Mouse (Mus musculus): ENCODE measurements around the gene Arhgef10l. TPM values are rescaled to one million over a fixed set of nuclear protein-coding genes. Genes with fewer than 3 reads are reported as not detected.
"Not testable (repeated sequence)": the region's sequence is repeated elsewhere in the genome, so short reads cannot be mapped to it uniquely, and the experiment has no call there.

The Arhgef10l gene
- polyA plus RNA-seq, 1 experiment from 2014 or later = 24.6 TPM

DNA sequence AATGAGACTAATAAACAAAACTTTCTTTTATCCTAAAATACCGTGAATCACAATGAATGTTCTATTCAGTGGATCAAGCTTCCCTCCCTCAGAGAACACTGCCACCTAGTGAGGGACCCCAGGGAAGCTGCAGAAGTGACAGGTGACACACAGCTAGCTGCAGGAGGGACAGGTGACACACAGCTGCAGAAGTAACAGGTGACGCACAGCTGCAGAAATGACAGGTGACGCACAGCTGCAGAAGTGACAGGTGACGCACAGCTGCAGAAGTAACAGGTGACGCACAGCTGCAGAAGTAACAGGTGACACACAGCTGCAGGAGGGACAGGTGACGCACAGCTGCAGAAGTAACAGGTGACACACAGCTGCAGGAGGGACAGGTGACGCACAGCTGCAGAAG is 90.9 kb downstream of the Arhgef10l start:
- not testable (repeated sequence) for H3K4me2 ChIP-seq (ENCODE audit: low read length); H3K27ac ChIP-seq (replicated peaks; ENCODE audit: low read depth, low read length); H3K9me3 ChIP-seq (ENCODE audit: control insufficient read depth, low read length); H3K4me3 ChIP-seq (replicated peaks; ENCODE audit: low read depth, low read length); H3K9ac ChIP-seq (replicated peaks; ENCODE audit: low read length); H3K27me3 ChIP-seq (ENCODE audit: control insufficient read depth, insufficient read depth, low read length); H3K4me1 ChIP-seq (ENCODE audit: control insufficient read depth, insufficient read depth, low read length); ATAC-seq (ENCODE audit: low FRiP score, low TSS enrichment)
- WGBS = 94% methylated on average over 7 of the region's 7 CpGs
- peak; percentile 39 for DNase-seq
- peaks cover 90% of the 10 kb centered on the region for H3K36me3 ChIP-seq (ENCODE audit: control insufficient read depth, insufficient read depth, low read length)

DNA sequence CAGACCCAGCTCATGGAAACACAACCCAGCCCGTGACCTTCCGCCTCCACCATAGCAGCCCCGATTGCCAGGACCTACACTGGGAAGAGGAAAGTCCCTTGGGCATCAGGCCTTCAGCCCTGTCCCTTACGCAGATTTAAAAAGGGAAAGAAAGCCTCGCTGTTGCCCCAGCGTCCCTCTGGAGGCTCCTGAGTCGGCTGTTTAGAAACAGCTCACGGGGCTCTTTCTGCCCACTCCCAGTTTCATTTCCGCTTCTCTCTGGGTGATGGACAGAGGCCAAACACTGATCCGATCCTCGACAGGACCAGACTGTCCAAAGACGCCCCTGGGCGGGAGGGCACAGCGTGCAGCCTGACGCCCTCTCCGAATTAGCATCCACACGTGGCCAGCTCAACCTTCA is 93.4 kb downstream of the Arhgef10l start:
- Histone ChIP-seq H3K27me3 (ENCODE audit: control insufficient read depth, insufficient read depth, low read length) (no peaks in the 10 kb centered on the region), H3K36me3 (ENCODE audit: control insufficient read depth, insufficient read depth, low read length) (peaks cover 90% of the 10 kb centered on the region), H3K9ac (replicated peaks; ENCODE audit: low read length) (no peak overlapping the region), H3K27ac (replicated peaks; ENCODE audit: low read depth, low read length) (no peak overlapping the region), H3K4me2 (ENCODE audit: low read length) (no peak overlapping the region), H3K9me3 (ENCODE audit: control insufficient read depth, low read length) (no peaks in the 10 kb centered on the region), H3K4me1 (ENCODE audit: control insufficient read depth, insufficient read depth, low read length) (no peaks in the 10 kb centered on the region), H3K4me3 (replicated peaks; ENCODE audit: low read depth, low read length) (no peak overlapping the region)
- DNase-seq (no peak), ATAC-seq (ENCODE audit: low FRiP score, low TSS enrichment) (no peak)
- WGBS = 86% methylated on average over 17 of the region's 17 CpGs

GRCm38 (mm10) chr4:140569394-140569793 is 96.4 kb downstream of the Arhgef10l start:
- DNase-seq (no peak), ATAC-seq (ENCODE audit: low FRiP score, low TSS enrichment) (no peak)
- no peak overlapping the region for H3K4me2 ChIP-seq (ENCODE audit: low read length)
- 93% methylated on average over 2 of the region's 2 CpGs for WGBS
- no peak overlapping the region for H3K4me3 ChIP-seq (replicated peaks; ENCODE audit: low read depth, low read length)
- H3K9ac ChIP-seq (replicated peaks; ENCODE audit: low read length) = no peak overlapping the region
- peaks cover 89% of the 10 kb centered on the region for H3K36me3 ChIP-seq (ENCODE audit: control insufficient read depth, insufficient read depth, low read length)
- no peaks in the 10 kb centered on the region for H3K4me1 ChIP-seq (ENCODE audit: control insufficient read depth, insufficient read depth, low read length)
- no peak overlapping the region for H3K27ac ChIP-seq (replicated peaks; ENCODE audit: low read depth, low read length)
- no peaks in the 10 kb centered on the region for H3K27me3 ChIP-seq (ENCODE audit: control insufficient read depth, insufficient read depth, low read length)
- no peaks in the 10 kb centered on the region for H3K9me3 ChIP-seq (ENCODE audit: control insufficient read depth, low read length)

- Histone ChIP-seq H3K4me1 (ENCODE audit: control insufficient read depth, insufficient read depth, low read length) (no peaks in the 10 kb centered on the region), H3K27ac (replicated peaks; ENCODE audit: low read depth, low read length) (no peak overlapping the region), H3K27me3 (ENCODE audit: control insufficient read depth, insufficient read depth, low read length) (no peaks in the 10 kb centered on the region), H3K4me2 (ENCODE audit: low read length) (no peak overlapping the region), H3K9ac (replicated peaks; ENCODE audit: low read length) (no peak overlapping the region), H3K36me3 (ENCODE audit: control insufficient read depth, insufficient read depth, low read length) (peaks cover 88% of the 10 kb centered on the region), H3K9me3 (ENCODE audit: control insufficient read depth, low read length) (no peaks in the 10 kb centered on the region), H3K4me3 (replicated peaks; ENCODE audit: low read depth, low read length) (no peak overlapping the region)
- WGBS = 98% methylated on average over 11 of the region's 11 CpGs
- ATAC-seq (ENCODE audit: low FRiP score, low TSS enrichment) (no peak), DNase-seq (no peak)
These were observed 97.8 kb downstream of the Arhgef10l start for GRCm38 (mm10) chr4:140567911-140568480.

GRCm38 (mm10) chr4:140566785-140567184 is 99.0 kb downstream of the Arhgef10l start:
- Histone ChIP-seq H3K36me3 (ENCODE audit: control insufficient read depth, insufficient read depth, low read length) (peaks cover 88% of the 10 kb centered on the region), H3K27ac (replicated peaks; ENCODE audit: low read depth, low read length) (no peak overlapping the region; the same call in 1 of the 2 replicates), H3K27me3 (ENCODE audit: control insufficient read depth, insufficient read depth, low read length) (no peaks in the 10 kb centered on the region), H3K9me3 (ENCODE audit: control insufficient read depth, low read length) (0 out of 2 replicates have a peak, but pooled peaks cover under 1% of the 10 kb centered on the region), H3K9ac (replicated peaks; ENCODE audit: low read length) (no peak overlapping the region), H3K4me1 (ENCODE audit: control insufficient read depth, insufficient read depth, low read length) (no peaks in the 10 kb centered on the region), H3K4me3 (replicated peaks; ENCODE audit: low read depth, low read length) (no peak overlapping the region), H3K4me2 (ENCODE audit: low read length) (no peak overlapping the region)
- DNase-seq (no peak), ATAC-seq (ENCODE audit: low FRiP score, low TSS enrichment) (no peak)
- WGBS = 88% methylated on average over 14 of the region's 14 CpGs

DNA sequence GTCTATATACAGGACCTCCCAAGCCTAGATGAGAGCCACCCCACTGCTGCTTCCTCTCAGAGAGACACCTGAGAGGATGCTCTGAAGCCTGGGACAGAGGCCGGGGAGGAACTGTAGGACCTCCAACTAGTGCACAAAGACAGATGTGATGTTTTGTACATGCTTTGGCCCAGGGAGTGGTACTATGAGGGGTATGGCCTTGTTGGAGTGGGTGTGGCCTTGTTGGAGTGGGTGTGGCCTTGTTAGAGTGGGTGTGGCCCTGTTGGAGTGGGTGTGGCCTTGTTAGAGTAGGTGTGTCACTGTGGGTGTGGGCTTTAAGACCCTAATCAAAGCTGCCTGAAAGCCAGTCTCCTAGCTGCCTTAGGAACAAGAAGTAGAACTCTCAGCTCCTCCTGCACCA is 101.4 kb downstream of the Arhgef10l start:
- not testable (repeated sequence) for H3K27ac ChIP-seq (replicated peaks; ENCODE audit: low read depth, low read length); H3K9ac ChIP-seq (replicated peaks; ENCODE audit: low read length); DNase-seq; H3K4me1 ChIP-seq (ENCODE audit: control insufficient read depth, insufficient read depth, low read length); H3K4me2 ChIP-seq (ENCODE audit: low read length); ATAC-seq (ENCODE audit: low FRiP score, low TSS enrichment); H3K27me3 ChIP-seq (ENCODE audit: control insufficient read depth, insufficient read depth, low read length); H3K9me3 ChIP-seq (ENCODE audit: control insufficient read depth, low read length); H3K4me3 ChIP-seq (replicated peaks; ENCODE audit: low read depth, low read length)
- WGBS = 100% methylated on average over 1 of the region's 1 CpGs
- H3K36me3 ChIP-seq (ENCODE audit: control insufficient read depth, insufficient read depth, low read length) = peaks cover 89% of the 10 kb centered on the region

- Histone ChIP-seq H3K27me3 (ENCODE audit: control insufficient read depth, insufficient read depth, low read length) (no peaks in the 10 kb centered on the region), H3K9ac (replicated peaks; ENCODE audit: low read length) (no peak overlapping the region), H3K36me3 (ENCODE audit: control insufficient read depth, insufficient read depth, low read length) (peaks cover 89% of the 10 kb centered on the region), H3K4me1 (ENCODE audit: control insufficient read depth, insufficient read depth, low read length) (no peaks in the 10 kb centered on the region), H3K4me3 (replicated peaks; ENCODE audit: low read depth, low read length) (no peak overlapping the region), H3K4me2 (ENCODE audit: low read length) (no peak overlapping the region), H3K9me3 (ENCODE audit: control insufficient read depth, low read length) (0 out of 2 replicates have a peak, but pooled peaks cover 6% of the 10 kb centered on the region), H3K27ac (replicated peaks; ENCODE audit: low read depth, low read length) (no peak overlapping the region)
- whole genome bisulfite sequencing = 89% methylated on average over 10 of the region's 10 CpGs
- DNase-seq (peak; percentile 68), ATAC-seq (ENCODE audit: low FRiP score, low TSS enrichment) (peak; percentile 48)
These were observed 103.2 kb downstream of the Arhgef10l start for GRCm38 (mm10) chr4:140562461-140563178.

DNA sequence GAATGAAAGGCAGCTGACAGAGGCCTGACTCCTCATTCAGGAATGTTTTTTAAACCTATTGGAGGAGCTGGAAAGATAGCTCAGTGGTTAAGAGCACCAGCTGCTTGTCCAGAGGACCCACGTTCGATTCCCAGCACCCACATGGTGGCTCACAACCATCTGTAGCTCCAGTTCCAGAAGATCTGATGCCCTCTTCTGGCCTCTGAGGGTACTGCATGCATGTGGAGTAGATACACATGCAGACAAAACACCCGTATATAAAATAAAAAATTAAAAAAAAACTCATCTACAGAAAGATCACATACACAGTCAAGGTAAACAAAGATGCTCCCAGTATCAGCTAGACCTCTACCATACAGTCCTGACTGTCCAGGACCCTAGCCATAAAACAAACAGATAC is 104.1 kb downstream of the Arhgef10l start:
- DNase-seq (no peak), ATAC-seq (ENCODE audit: low FRiP score, low TSS enrichment) (no peak)
- H3K4me2 ChIP-seq (ENCODE audit: low read length) = no peak overlapping the region
- H3K27ac ChIP-seq (replicated peaks; ENCODE audit: low read depth, low read length) = no peak overlapping the region
- 0 out of 2 replicates have a peak, but pooled peaks cover 6% of the 10 kb centered on the region for H3K9me3 ChIP-seq (ENCODE audit: control insufficient read depth, low read length)
- no peaks in the 10 kb centered on the region for H3K27me3 ChIP-seq (ENCODE audit: control insufficient read depth, insufficient read depth, low read length)
- no peak overlapping the region for H3K9ac ChIP-seq (replicated peaks; ENCODE audit: low read length)
- no peak overlapping the region for H3K4me3 ChIP-seq (replicated peaks; ENCODE audit: low read depth, low read length)
- H3K4me1 ChIP-seq (ENCODE audit: control insufficient read depth, insufficient read depth, low read length) = no peaks in the 10 kb centered on the region
- H3K36me3 ChIP-seq (ENCODE audit: control insufficient read depth, insufficient read depth, low read length) = peaks cover 86% of the 10 kb centered on the region
- WGBS = 95% methylated on average over 3 of the region's 3 CpGs

DNA sequence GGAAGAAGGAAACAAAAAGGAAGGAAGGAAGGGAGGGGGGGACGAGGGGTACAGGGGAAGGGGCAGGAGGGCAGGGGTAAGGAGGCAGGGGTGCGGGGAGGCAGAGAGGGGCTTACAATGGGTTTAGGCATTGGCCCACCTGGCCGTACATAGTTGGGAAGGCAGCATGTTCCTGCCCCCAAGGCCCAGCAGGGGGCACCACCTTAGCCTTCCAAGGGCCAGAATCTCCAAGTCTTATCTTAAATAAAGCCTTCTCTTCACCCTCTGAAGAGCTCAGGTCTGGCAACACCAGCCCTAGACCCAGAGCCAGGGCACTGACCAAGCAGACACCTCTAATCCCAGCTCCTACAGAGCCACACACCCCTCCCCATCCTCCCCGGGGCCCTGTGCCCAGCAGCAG is 106.0 kb downstream of the Arhgef10l start:
- Histone ChIP-seq H3K4me2 (ENCODE audit: low read length) (no peak overlapping the region), H3K27ac (replicated peaks; ENCODE audit: low read depth, low read length) (no peak overlapping the region), H3K4me1 (ENCODE audit: control insufficient read depth, insufficient read depth, low read length) (no peaks in the 10 kb centered on the region), H3K4me3 (replicated peaks; ENCODE audit: low read depth, low read length) (no peak overlapping the region), H3K36me3 (ENCODE audit: control insufficient read depth, insufficient read depth, low read length) (peaks cover 86% of the 10 kb centered on the region), H3K27me3 (ENCODE audit: control insufficient read depth, insufficient read depth, low read length) (no peaks in the 10 kb centered on the region), H3K9me3 (ENCODE audit: control insufficient read depth, low read length) (0 out of 2 replicates have a peak, but pooled peaks cover 6% of the 10 kb centered on the region), H3K9ac (replicated peaks; ENCODE audit: low read length) (no peak overlapping the region)
- WGBS = 85% methylated on average over 4 of the region's 4 CpGs
- DNase-seq (no peak), ATAC-seq (ENCODE audit: low FRiP score, low TSS enrichment) (no peak)

All from midbrain, embryonic 14.5 days (tissue).